In the genomic region with DNA sequence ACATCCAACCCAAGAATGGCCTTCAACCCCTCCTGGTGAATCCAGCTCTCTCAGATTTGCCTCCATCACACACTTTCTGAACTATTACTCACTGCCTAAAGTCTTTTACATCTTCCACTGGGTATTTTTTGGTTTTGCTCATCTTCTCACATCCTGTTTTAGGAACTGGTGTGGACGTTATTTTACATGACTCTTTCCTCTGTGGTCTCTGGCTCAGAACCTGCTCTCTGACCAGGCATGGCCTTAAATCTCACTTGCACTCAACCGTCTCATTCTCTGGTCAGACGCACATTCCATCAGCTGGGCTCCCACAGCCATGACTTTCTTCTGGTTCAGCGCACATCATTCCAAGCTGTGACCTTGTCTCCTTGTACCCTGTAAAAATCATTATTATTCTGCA, we compare ENCODE assay signal across 25 mouse cellular contexts.
"Had no signal": no experiment of that assay in that cellular context is flagged by ENCODE, and none has a peak within 500 bp of the region (broad histone marks: within the 10 kb centered on the region; RNA-seq: fewer than 3 reads in every experiment).

No protein-coding gene starts in this region.

- H3K9ac ChIP-seq: heart, embryonic 12.5 days; hindbrain, embryonic 13.5 days; hindbrain, embryonic 15.5 days; kidney, embryonic 15.5 days; limb, embryonic 13.5 days; limb, embryonic 15.5 days; liver, embryonic 12.5 days; liver, embryonic 14.5 days had no signal

- DNase-seq: gastrocnemius, adult 2 months; gastrocnemius, postnatal 10 days; gastrocnemius, postnatal 25 days; heart, adult 2 months; heart, postnatal 10 days; heart, postnatal 4 days; kidney, adult 11 months; kidney, adult 2 months; kidney, adult 9 months; kidney, postnatal 10 days; kidney, postnatal 25 days; layer of hippocampus, adult 9-11 months; layer of hippocampus, postnatal 36 days; left cerebral cortex, postnatal 4 days had no signal

- H3K4me1 ChIP-seq: heart, embryonic 12.5 days; hindbrain, embryonic 10.5 days; hindbrain, embryonic 13.5 days; hindbrain, embryonic 15.5 days; kidney, embryonic 15.5 days; limb, embryonic 13.5 days; limb, embryonic 15.5 days; liver, embryonic 12.5 days had no signal

- H3K27me3 ChIP-seq: heart, embryonic 12.5 days; hindbrain, embryonic 13.5 days; hindbrain, embryonic 15.5 days; kidney, embryonic 15.5 days; limb, embryonic 13.5 days; limb, embryonic 15.5 days; liver, embryonic 12.5 days had no signal

- H3K27ac ChIP-seq: gastrocnemius, adult 2 months; heart, adult 2 months; hindbrain, embryonic 10.5 days; hindbrain, embryonic 13.5 days; hindbrain, embryonic 15.5 days; hindbrain, postnatal 0 days; kidney, embryonic 15.5 days; limb, embryonic 13.5 days; limb, embryonic 15.5 days; liver, embryonic 12.5 days; liver, embryonic 14.5 days had no signal

- H3K4me2 ChIP-seq: heart, embryonic 12.5 days; hindbrain, embryonic 13.5 days; hindbrain, embryonic 15.5 days; kidney, embryonic 15.5 days; limb, embryonic 13.5 days; limb, embryonic 15.5 days; liver, embryonic 12.5 days had no signal

- H3K4me3 ChIP-seq: gastrocnemius, adult 2 months; heart, adult 2 months; heart, embryonic 12.5 days; hindbrain, embryonic 10.5 days; hindbrain, embryonic 13.5 days; hindbrain, embryonic 15.5 days; kidney, embryonic 15.5 days; limb, embryonic 13.5 days; limb, embryonic 15.5 days; liver, embryonic 12.5 days had no signal

- H3K9me3 ChIP-seq: heart, embryonic 12.5 days; hindbrain, embryonic 10.5 days; hindbrain, embryonic 13.5 days; kidney, embryonic 15.5 days; limb, embryonic 13.5 days; limb, embryonic 15.5 days; liver, embryonic 12.5 days had no signal

- ATAC-seq: hindbrain, postnatal 0 days; intestine, embryonic 16.5 days; liver, embryonic 12.5 days had no signal

- H3K36me3 ChIP-seq: heart, embryonic 12.5 days; hindbrain, embryonic 10.5 days; hindbrain, embryonic 13.5 days; hindbrain, embryonic 15.5 days; kidney, embryonic 15.5 days; limb, embryonic 13.5 days; limb, embryonic 15.5 days; liver, embryonic 12.5 days had no signal
